Mouse (Mus musculus) adrenal gland, adult 8-10 months (tissue): ENCODE results near the gene St6galnac3. TPM values are rescaled to one million over a fixed set of nuclear protein-coding genes. Genes with fewer than 3 reads are reported as not detected.
A peak's percentile ranks its signal among the peaks of the same experiment; 100 is the strongest.

Experiments
- DNase-seq: peaks from one replicate; pipeline ENCODE4 v3.0.0; 2022
- total RNA-seq, 4 experiments: library from RNA; stranded (reverse); gene quantifications; 2 replicates each; pipeline ENCODE4 v1.2.4; 2022

St6galnac3 gene
- total RNA-seq, 4 experiments from 2014 or later, result 7.7 to 25.4 (median 16.9) TPM

DNA sequence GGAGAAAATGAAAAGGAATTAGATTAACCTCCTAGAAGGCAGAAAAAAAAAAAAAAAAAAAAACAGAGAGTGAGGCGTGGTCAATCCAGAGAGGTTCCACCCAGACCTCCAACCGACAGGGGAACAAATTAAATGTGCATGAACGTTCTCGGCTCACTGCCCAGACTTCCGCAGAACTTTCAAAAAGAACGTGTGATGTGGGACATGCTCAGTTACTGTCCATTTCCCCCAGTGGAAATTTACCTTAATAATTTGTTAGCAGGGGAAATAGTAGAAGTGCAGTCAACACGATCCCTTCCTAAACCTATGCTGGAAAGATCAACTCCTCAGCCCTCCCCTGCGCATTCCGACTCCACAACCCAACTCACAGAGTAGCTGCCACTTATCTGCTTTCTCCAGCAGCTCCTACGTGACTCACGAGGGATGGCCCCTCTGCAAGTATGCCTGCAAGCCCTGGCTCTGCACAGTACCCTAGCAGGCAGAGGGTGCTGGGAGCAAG lies 35.1 kb downstream of the St6galnac3 start:
- DNase-seq, result peak; percentile 28

DNA sequence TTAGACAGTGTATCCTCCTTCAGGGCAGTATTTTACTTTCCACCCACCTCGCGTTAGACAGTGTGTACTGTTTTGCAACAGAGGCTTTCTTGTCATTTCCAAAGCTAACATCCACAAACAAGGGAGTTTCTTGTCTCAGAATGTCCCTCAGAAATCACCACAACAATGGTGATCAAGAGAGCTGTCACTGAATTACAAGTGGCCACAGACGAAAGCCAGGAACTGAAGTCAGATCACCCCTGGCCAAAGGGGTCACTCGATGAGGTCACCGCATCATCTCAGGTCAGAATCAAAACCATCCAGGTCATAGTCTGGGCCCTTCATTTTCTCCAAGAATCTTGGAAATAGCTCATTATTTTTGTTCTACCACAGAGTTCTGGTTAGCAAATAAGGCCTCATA lies 37.1 kb downstream of the St6galnac3 start:
- no peak for DNase-seq

DNA sequence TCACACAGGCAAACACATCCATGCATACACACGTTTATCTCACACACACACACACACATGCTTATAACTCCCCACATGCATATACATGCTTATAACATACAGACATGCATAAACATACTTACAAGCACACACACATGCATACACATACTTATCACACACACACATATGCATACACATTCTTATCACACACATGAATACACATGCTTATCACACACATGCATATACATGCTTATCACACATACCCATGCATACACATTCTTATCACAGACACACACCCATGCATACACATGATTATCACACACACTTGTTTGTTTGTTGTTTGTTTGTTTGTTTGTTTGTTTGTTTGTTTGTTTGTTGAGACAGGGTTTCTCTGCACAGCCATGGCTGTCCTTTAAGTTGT lies 40.1 kb downstream of the St6galnac3 start:
- DNase-seq, result no peak

DNA sequence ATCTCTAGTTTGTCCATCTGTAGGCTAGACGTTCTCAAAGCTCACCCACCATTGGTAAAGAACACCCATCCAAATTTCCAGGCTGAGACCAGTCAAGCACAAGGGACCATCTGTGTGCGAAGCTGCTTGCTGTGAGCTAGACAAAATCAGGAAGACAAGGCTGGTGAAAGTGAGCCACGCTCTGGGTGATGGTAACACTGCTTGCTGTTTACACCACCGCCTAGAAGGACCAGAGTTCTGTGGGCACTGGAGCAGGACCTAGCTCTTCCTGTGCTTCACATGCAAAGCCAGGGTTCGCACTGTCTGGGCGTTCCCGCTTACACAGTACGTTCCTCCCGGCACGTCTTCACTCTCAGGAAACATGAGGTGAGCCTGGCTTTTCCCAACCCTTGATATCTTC lies 42.7 kb downstream of the St6galnac3 start:
- DNase-seq, result no peak

DNA sequence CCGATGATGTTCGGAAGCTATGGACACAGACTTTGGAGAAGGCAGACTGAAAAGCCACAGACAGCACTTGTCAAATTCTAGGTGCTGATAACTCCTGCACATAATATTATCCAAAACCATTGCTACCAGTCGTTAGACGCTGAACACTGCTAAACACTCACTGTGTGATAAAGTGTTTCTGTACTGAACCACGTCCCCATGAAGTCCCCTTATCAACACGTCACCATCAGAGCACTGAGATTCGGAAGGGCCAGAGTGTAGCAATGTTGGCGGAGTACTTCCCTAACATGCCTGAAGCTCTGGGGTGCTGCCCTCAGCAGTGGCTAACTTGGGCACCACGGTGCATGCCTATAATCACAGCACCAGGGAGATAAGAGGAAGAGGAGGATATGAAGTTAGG lies 43.3 kb downstream of the St6galnac3 start:
- DNase-seq, result no peak

DNA sequence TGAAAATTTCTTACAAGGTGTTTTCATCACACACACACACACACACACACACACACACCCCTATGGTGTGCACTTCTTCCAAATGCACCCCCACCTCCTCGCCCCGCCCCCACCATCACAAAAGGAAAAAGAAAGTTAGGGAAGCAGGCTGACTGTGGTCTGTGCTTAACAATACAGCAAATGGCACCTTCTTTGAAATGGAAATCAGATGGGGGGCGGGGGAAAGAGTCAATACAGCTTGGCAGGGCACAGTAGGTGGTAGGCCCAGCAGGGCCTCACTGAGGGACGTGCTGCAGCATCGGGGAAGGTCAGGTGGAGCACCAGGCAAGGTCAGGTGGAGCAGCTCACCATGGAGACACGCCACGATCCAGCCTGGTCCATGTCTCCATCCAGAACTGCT lies 49.1 kb downstream of the St6galnac3 start:
- DNase-seq, result no peak

DNA sequence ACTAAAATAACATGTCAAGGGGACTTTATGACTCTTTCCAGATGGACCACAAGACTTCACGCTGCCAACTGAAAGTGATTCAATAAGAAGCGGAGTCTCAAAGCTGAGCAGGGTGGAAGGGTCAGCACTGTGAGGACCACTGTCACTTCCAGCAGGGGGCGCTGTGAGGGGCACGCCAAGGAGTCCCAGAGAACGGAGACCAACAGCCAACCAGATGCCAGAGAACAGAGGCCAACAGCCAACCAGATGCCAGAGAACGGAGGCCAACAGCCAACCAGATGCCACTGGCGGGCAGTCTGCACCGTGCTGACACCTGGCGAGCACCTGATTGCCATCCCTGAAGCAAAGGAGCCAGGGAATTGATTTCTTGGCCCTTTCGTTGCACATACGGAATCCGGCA lies 49.9 kb downstream of the St6galnac3 start:
- no peak for DNase-seq

DNA sequence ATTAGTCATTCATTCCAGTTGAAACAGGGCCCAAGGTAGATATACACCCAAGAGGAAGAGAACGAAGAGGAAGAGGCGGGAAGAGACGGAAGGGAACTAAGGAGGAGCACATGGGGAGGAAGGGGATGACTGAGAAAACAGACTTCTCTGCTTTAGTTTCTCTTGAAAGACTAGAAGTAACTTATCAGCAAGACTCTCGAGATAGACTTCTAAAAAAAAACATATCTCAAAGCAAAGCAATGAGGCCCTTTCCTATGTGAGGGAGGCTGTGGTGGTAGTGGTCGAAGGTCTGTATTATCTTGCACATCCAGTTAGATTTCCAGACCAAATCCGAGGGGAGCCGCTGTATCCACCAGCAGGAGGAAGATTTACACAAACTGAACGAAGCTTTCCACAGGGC lies 50.6 kb downstream of the St6galnac3 start:
- DNase-seq, result no peak

DNA sequence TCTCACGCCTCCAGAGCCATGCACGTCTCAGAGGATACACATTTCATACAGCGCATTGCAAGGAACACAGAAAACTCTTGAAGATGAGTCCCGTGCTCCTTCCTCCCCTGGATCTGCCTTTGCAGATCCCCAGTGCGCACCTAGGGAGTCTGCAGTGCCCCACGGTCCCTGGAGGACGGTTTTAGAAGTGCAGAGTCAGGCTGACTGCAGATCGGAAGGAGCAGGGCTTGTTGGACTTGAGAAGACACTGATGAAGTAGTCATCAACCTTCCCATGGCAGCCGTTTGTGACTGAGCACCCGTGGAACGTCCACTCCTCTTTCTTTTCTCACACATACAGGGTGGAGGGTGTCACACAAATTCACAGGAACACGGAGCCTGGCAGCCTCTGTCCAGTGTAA lies 51.5 kb downstream of the St6galnac3 start:
- DNase-seq, result no peak

DNA sequence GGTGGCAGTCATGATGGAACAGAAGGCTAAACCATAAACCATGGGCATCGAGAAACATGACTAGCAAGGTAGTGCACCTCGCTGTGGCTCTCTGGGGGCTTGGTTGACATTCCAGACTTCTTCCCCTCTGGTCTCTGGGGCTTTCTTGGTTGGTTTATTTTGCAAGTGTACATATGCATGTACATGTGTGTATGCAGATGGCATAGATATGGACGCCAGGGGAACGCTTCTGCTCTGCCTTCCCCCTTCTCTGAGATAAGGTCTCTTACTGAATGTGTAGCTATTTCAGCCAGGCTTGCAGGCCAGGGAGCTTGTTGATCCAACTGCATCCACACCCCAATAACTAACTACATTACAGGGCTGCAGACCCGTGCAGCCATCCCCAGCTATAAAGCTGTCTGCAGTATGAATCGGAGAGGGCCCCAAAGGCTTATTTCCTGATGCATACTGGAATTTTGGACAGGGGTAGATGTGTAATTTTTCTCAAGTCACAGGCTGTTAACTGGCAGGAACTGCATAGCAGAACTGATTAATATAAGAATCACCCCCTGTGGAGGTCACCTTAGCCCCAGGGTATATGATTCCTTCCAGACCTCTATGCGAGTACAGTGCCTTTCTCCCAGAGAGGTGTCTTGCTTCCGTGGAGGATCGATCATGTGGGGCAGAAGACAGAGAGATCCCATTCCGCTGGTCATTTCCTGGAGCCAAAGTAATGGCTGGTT lies 53.9 kb downstream of the St6galnac3 start:
- no peak for DNase-seq

DNA sequence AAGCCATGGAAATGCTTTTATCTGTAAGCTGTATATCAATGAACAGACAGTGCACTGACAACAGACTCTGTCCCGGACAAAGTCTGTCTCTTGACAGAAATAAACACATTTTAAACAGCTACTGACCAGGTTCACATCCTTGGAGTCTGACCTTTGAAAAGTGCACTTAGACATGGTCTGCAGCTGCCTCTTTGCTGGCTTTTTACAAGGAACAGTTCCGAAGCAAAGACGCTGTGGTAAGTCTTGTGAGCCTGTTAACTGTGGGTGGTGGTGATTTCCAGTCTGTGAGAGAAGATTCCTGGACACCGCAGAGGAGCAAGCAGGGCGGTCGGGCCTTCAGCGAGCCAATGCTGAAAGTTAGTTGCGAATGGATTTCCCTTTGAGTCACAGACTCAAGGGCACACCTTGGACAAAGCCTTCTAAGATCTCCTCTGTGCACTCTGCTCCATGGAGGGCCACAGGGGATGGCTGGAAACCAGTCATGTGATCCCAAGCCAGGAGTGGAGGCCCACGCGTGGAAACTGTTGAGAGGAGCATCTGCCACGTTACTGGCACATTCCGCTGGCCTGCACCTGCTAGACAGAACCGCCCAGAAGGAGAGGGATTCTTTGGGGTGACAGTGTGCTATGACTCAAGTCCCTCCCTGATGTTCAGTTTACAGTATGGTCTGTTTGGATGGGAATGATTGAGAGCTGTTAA lies 55.1 kb downstream of the St6galnac3 start:
- DNase-seq, result no peak

DNA sequence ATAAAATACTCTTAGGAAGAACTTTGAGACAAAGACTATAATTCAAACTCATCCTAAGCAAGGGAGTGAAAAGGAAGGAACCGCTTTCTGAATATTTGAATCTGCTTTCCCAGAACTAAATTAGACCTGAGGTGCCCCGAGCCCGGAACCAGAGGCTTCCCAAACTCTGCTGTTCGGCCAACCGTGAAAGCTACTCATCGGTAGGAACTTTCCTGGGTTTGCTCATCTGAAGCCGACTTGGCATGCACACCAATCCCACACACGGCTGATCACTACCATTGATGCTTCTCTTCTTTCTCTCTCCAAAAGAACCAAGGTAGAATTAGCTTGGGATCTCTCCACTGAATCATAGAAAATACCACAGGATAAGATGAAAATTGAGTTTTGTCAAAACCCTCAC lies 55.6 kb downstream of the St6galnac3 start:
- DNase-seq, result no peak

DNA sequence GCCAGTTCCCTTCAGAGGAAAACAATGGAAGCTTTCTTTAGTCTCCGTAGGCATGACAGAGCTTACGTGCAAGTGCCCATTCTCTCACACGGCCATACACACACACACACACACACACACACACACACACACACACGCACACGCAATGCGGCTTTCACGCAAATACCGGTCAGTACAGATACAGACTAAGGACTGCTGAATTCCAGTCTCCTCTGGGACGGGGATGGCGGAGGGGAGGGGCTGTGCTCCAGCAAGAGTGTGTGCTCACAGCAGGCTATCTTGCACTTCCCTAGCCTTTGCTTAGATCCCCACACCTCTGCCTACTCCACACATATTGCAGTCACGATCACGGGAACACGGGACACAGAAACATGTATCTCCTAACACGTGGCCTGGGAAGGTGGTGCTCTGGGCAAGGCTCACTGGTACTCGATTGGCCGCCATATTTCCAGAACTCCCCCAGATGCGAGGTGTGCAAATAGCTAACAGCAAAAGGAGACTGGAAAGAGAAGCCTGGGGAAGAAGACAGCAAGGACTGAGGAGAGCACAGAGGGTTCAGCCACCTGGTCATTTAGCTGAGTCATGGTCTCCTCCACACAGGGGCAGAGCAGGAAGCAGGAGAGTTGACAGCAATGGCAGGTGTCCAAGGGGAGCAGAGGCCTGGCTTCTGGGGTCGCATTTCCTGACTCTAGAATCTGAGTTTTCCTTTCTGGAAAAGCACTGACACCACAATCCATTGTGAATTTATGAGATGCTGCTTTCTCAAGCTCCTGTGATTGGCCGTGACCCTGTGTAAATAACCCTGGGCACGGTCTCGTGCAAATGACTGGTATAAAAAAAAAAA lies 56.3 kb downstream of the St6galnac3 start:
- peak; percentile 58 for DNase-seq

DNA sequence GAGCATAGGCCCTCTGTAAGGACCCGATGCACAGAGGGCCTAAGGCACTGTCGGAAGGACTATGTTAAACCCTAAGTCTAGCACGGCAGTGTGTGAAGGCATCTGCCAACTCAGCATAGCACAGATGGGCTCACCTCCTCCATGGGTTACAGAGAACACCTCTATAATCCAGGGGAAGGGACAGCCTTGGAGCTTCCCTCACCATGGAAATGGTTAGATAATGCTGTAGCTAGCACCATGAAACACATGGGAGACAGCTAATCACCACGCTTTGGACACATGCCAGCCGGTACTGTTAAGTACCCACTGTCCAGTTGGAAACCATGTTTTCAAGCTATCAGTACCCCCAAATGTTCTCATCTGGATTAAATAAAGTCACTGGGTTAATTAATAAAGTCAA lies 60.3 kb downstream of the St6galnac3 start:
- no peak for DNase-seq

DNA sequence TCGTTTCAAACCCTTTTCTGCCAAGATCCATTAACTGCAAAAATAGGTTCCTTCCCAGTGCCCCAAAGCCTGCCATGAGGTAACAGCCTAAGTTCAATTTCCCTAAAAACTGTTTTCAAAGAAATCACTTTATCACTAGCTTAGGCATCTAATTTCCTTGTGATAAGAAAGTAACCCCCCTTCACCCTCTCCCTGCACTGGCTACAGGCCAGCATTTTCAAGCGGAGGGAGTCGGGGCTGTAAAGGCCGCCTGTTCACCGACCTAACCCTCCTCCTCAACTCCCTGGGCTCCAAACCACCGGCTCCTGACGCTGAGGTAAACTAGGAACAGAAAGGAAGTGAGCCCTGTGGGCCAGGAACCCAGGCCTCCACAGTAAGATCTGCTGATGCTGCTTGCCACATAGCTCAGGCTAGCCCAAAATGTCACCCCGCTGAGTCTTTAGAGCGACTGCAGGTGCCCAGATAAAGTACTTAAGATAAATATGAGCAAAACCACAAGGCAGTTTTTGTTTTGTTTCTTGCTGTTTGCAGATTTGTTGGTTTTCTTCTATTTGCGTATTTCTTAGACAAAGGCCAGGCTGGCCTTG lies 61.0 kb downstream of the St6galnac3 start:
- DNase-seq, result no peak

DNA sequence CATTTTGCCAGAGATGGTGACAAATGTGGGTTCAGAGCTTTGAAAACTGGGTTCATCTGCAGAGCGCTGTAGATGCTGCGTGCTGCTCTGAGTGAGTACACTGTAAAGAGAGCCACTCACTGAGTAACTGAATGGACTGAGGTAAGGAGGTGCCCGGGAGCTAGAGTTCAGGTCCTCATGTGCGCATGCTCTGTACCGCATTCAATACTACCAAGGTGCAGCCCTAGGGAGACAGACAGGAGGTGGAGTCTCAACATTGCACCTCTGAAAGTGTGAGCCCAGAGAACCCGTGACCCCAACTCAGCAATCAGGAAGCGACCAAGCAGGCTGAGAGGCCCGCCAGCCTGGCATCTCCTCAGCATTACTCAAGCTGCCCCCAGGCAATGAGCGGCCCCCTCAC lies 62.2 kb downstream of the St6galnac3 start:
- DNase-seq, result no peak

DNA sequence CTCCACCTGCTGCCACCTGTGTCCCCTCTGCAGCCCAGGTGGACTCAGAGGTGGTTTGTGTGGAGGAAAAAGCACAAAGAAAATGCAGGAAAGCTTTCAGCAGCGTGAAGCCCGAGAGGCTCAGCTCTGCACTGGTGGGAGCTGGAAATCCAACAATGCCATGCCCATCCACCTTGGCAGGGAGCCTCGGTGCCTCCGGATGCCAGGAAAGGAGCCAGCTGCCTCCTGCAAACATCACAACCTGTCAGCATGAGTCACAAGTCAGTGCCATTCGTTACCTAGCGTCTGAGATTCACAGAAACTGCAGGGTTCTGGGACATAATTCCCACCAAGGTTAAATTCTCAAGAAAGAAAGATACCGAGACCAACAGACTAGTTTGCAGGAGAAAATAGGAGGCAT lies 63.0 kb downstream of the St6galnac3 start:
- DNase-seq, result peak; percentile 55

DNA sequence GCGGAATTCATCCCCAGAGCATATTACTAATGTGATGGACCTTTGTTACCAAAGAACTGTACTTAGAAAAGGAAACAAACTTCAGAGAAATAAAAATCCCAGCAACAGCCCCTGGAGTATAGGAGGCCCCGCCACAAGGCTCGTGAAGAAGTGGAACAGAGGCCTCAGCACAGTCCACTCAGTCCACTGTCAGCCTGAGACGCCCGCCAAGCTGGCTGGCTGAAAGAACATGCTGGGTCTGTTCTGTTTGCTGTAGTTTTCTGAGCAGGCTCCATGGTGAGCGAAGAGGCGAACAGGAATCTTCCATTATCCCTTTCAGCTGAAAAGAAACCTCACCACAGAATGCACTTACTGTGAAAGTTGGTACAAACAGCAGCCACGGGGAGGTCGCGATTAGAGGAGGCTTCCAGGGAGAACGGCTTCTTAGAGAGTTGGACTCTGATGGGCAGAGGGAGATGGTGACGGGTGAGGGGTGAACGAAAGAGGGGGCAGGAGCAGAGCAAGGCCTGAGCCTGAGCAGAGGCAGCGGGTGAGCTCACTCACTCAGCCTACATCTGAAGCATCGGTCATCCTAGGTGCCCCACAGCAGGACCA lies 65.3 kb downstream of the St6galnac3 start:
- DNase-seq, result no peak

DNA sequence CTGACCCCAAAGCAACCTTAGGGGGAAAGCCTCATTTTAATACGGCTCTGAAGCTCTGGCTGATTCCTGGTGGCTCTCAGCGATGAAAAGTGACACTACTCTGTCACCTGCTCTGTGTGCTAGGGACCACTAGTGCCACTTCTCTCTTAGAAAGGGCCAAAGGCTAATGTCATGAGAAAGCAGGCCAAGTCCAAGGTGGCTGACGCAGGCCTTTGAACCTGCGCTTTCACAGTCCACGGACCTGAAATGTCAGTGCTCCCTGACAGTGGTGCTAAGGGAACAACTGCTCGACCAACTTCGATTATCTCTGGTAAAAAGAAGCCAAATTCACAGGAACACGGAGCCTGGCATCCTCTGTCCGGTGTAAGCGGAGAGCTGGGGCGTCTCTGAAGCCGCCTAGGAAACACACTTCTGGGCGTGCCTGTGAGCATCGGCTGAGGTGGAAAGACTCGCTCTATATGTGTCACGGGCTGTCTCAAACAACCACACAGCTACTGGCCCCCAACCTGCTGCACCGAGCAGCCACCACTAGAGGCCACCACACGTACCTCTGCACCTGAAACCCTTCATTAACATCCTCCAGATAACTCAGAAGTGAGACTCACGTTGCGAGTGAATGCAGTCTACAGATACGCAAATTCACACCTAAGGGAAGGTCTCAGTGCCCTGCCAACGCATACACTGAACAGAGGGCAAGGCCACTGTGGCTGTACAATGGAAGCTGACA lies 66.8 kb downstream of the St6galnac3 start:
- DNase-seq, result no peak

DNA sequence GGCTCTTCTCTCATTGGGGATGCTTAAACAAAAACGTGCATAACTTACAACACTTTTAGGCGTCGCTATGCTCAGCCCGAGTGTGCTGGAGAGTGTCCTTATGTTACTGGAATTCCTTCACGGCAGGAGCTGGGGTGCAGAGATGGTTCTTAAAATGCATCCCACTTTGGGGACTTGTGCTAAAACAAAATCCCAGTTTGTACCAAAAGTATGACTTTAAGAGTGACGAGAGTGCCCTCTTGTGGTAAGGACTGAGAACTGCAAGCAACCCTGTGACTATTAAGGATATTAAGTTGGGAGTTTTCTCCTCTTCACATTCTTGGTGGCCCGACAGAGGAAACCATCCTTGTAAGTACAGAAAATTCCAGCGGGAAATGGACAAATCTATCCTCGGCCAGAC lies 69.9 kb downstream of the St6galnac3 start:
- peak; percentile 22 for DNase-seq

DNA sequence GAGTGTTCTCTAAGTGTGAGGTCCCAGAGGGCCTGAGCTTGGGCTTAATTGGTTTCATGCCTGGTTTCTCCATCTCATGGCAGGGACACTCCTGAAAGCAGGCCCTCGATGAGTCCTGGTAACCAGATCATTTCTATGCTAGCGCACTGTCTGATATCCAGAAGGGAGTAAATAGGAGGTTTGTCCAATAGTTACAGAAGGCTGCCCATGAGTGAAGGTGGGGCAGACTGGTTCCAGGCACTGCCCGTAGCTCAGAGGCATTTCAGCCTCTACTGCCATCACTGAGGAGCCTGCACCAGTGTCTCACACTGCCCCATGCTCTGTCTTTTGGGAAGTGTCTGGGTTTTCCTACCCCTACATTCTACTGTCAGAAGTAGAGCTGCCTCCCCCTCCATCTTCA lies 72.1 kb downstream of the St6galnac3 start:
- no peak for DNase-seq

DNA sequence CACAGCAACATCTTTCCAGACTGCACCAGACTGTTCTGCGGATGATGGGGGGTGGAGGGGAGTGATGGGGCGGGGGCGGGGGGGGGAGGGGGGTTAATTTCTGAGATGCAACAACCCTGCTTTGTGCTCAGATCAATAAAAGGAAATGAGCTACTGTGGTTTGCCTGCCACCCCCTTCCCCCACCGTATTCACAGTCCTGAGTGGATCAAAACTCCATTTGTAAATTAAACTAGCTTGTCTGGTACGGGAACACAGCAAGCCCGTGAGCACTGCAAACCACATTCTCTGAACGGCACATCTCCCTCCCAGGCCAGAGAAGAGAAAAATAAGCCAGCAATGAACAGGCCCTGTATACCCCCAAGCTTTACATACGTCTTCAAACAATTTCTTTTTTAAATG lies 76.3 kb downstream of the St6galnac3 start:
- DNase-seq, result no peak
